Mouse (Mus musculus): ENCODE data around the gene Tmem181a. TPM values are rescaled to one million over a fixed set of nuclear protein-coding genes. Genes with fewer than 3 reads are reported as not detected.

Gene Tmem181a
- total RNA-seq, 2 experiments from 2014 or later = 4.5 to 11.3 TPM

Other genes starting within 250 kb of the Tmem181a start
- 3.9 and 4.3 TPM in 2 replicates for gene Serac1, start 177.1 kb upstream of the Tmem181a start, total RNA-seq (2014; fragmentation: Nextera tagmentation)
- gene Serac1, start 177.1 kb upstream of the Tmem181a start, total RNA-seq (2017) = 8.5 and 12.4 TPM in 2 replicates
- gene Gtf2h5, start 177.1 kb upstream of the Tmem181a start, total RNA-seq (2014; fragmentation: Nextera tagmentation) = 78.5 and 82.2 TPM in 2 replicates
- gene Gtf2h5, start 177.1 kb upstream of the Tmem181a start, total RNA-seq (2017) = 63.6 and 80.9 TPM in 2 replicates
- gene Tulp4, start 150.4 kb upstream of the Tmem181a start, total RNA-seq (2014; fragmentation: Nextera tagmentation) = 4.4 and 12.6 TPM in 2 replicates
- gene Tulp4, start 150.4 kb upstream of the Tmem181a start, total RNA-seq (2017) = 12.5 and 20.0 TPM in 2 replicates
- 9.8 and 10.0 TPM in 2 replicates for gene Dynlt1a, start 60.6 kb downstream of the Tmem181a start, total RNA-seq (2014; fragmentation: Nextera tagmentation)
- gene Dynlt1a, start 60.6 kb downstream of the Tmem181a start, total RNA-seq (2017) = 8.9 and 17.5 TPM in 2 replicates
- 73.6 and 91.2 TPM in 2 replicates for gene Dynlt1b, start 173.3 kb downstream of the Tmem181a start, total RNA-seq (2014; fragmentation: Nextera tagmentation)
- 101 and 104 TPM in 2 replicates for gene Dynlt1b, start 173.3 kb downstream of the Tmem181a start, total RNA-seq (2017)

Data from megakaryocyte-erythroid progenitor cell, adult 5-6 weeks (primary cell).